Mouse (Mus musculus): Measurements from ENCODE around the gene Oxsr1. TPM values are rescaled to one million over a fixed set of nuclear protein-coding genes. Genes with fewer than 3 reads are reported as not detected.

The Oxsr1 gene
- polyA plus RNA-seq, 1 experiment from 2014 or later: 14.2 TPM

GRCm38 (mm10) chr9:119263067-119263466 lies 59.2 kb downstream of the Oxsr1 start:
- no peak for ATAC-seq (replicated peaks)
- Histone ChIP-seq H3K27ac (no peak overlapping the region), H3K4me3 (no peak overlapping the region), H3K4me2 (no peak overlapping the region), H3K27me3 (replicated peaks) (no peaks in the 10 kb centered on the region), H3K36me3 (replicated peaks) (peaks cover 15% of the 10 kb centered on the region; the same call in 1 of the 2 replicates), H3K9ac (no peak overlapping the region), H3K4me1 (no peaks in the 10 kb centered on the region), H3K9me3 (no peaks in the 10 kb centered on the region)
- WGBS: 95% methylated on average over 4 of the region's 4 CpGs

GRCm38 (mm10) chr9:119260825-119261224 lies 61.4 kb downstream of the Oxsr1 start:
- Histone ChIP-seq H3K4me3 (no peak overlapping the region), H3K27ac (no peak overlapping the region), H3K4me2 (no peak overlapping the region), H3K4me1 (no peaks in the 10 kb centered on the region), H3K9me3 (no peaks in the 10 kb centered on the region), H3K27me3 (replicated peaks) (no peaks in the 10 kb centered on the region), H3K9ac (no peak overlapping the region), H3K36me3 (replicated peaks) (peaks cover 12% of the 10 kb centered on the region; the same call in 1 of the 2 replicates)
- ATAC-seq (replicated peaks): no peak
- 91% methylated on average over 2 of the region's 2 CpGs for WGBS

GRCm38 (mm10) chr9:119258785-119259184 lies 63.4 kb downstream of the Oxsr1 start:
- Histone ChIP-seq H3K9ac (no peak overlapping the region), H3K27me3 (replicated peaks) (no peaks in the 10 kb centered on the region), H3K4me1 (no peaks in the 10 kb centered on the region), H3K27ac (no peak overlapping the region), H3K9me3 (no peaks in the 10 kb centered on the region), H3K4me3 (no peak overlapping the region), H3K36me3 (replicated peaks) (peaks cover 19% of the 10 kb centered on the region), H3K4me2 (no peak overlapping the region)
- no peak for ATAC-seq (replicated peaks)
- WGBS: 97% methylated on average over 2 of the region's 2 CpGs

GRCm38 (mm10) chr9:119258128-119258527 lies 64.1 kb downstream of the Oxsr1 start:
- ATAC-seq (replicated peaks): no peak
- Histone ChIP-seq H3K36me3 (replicated peaks) (peaks cover 23% of the 10 kb centered on the region), H3K27me3 (replicated peaks) (no peaks in the 10 kb centered on the region)

GRCm38 (mm10) chr9:119256161-119256560 lies 66.1 kb downstream of the Oxsr1 start:
- Histone ChIP-seq H3K4me3 (no peak overlapping the region), H3K27me3 (replicated peaks) (no peaks in the 10 kb centered on the region), H3K4me1 (no peaks in the 10 kb centered on the region), H3K9me3 (no peaks in the 10 kb centered on the region), H3K4me2 (no peak overlapping the region), H3K36me3 (replicated peaks) (peaks cover 27% of the 10 kb centered on the region), H3K9ac (no peak overlapping the region), H3K27ac (no peak overlapping the region)
- 98% methylated on average over 12 of the region's 12 CpGs for whole genome bisulfite sequencing
- no peak for ATAC-seq (replicated peaks)

More at GRCm38 (mm10) chr9:119258128-119258527, 64.1 kb downstream of the Oxsr1 start:
- no peaks in the 10 kb centered on the region for H3K9me3 ChIP-seq
- no peak overlapping the region for H3K27ac ChIP-seq
- H3K4me1 ChIP-seq: no peaks in the 10 kb centered on the region
- no peak overlapping the region for H3K9ac ChIP-seq
- 89% methylated on average over 5 of the region's 5 CpGs for WGBS
- H3K4me3 ChIP-seq: no peak overlapping the region
- H3K4me2 ChIP-seq: no peak overlapping the region

- Histone ChIP-seq H3K9ac (no peak overlapping the region), H3K4me3 (no peak overlapping the region), H3K4me1 (no peaks in the 10 kb centered on the region), H3K36me3 (replicated peaks) (peaks cover 32% of the 10 kb centered on the region), H3K27me3 (replicated peaks) (no peaks in the 10 kb centered on the region), H3K27ac (no peak overlapping the region), H3K4me2 (no peak overlapping the region), H3K9me3 (no peaks in the 10 kb centered on the region)
- 98% methylated on average over 1 of the region's 1 CpGs for WGBS
- ATAC-seq (replicated peaks): no peak
Observed at GRCm38 (mm10) chr9:119255096-119255495, 67.1 kb downstream of the Oxsr1 start.

GRCm38 (mm10) chr9:119254187-119254586 lies 68.0 kb downstream of the Oxsr1 start:
- no peak for ATAC-seq (replicated peaks)
- H3K36me3 ChIP-seq (replicated peaks): peaks cover 39% of the 10 kb centered on the region
- H3K27ac ChIP-seq: no peak overlapping the region
- 90% methylated on average over 2 of the region's 2 CpGs for WGBS
- no peaks in the 10 kb centered on the region for H3K4me1 ChIP-seq
- no peak overlapping the region for H3K9ac ChIP-seq
- no peak overlapping the region for H3K4me3 ChIP-seq
- no peaks in the 10 kb centered on the region for H3K27me3 ChIP-seq (replicated peaks)
- H3K4me2 ChIP-seq: no peak overlapping the region
- H3K9me3 ChIP-seq: no peaks in the 10 kb centered on the region

- Histone ChIP-seq H3K27me3 (replicated peaks) (no peaks in the 10 kb centered on the region), H3K4me1 (no peaks in the 10 kb centered on the region), H3K9ac (no peak overlapping the region), H3K27ac (no peak overlapping the region), H3K4me3 (no peak overlapping the region), H3K9me3 (no peaks in the 10 kb centered on the region), H3K36me3 (replicated peaks) (peaks cover 34% of the 10 kb centered on the region; the same call in 1 of the 2 replicates), H3K4me2 (no peak overlapping the region)
- ATAC-seq (replicated peaks): no peak
- 91% methylated on average over 5 of the region's 5 CpGs for WGBS
Observed at GRCm38 (mm10) chr9:119247996-119248395, 74.2 kb downstream of the Oxsr1 start.

- no peak for ATAC-seq (replicated peaks)
- Histone ChIP-seq H3K27me3 (replicated peaks) (no peaks in the 10 kb centered on the region), H3K9me3 (no peaks in the 10 kb centered on the region), H3K9ac (no peak overlapping the region), H3K4me3 (no peak overlapping the region), H3K4me2 (no peak overlapping the region), H3K27ac (no peak overlapping the region), H3K4me1 (no peaks in the 10 kb centered on the region), H3K36me3 (replicated peaks) (peaks cover 34% of the 10 kb centered on the region; the same call in 1 of the 2 replicates)
- WGBS: 92% methylated on average over 5 of the region's 5 CpGs
Observed at GRCm38 (mm10) chr9:119246826-119247225, 75.4 kb downstream of the Oxsr1 start.

- WGBS: 95% methylated on average over 3 of the region's 3 CpGs
- H3K4me3 ChIP-seq: no peak overlapping the region
- peaks cover 24% of the 10 kb centered on the region; the same call in 1 of the 2 replicates for H3K36me3 ChIP-seq (replicated peaks)
- H3K4me1 ChIP-seq: no peaks in the 10 kb centered on the region
- no peak overlapping the region for H3K27ac ChIP-seq
- H3K9me3 ChIP-seq: no peaks in the 10 kb centered on the region
- H3K9ac ChIP-seq: no peak overlapping the region
- H3K4me2 ChIP-seq: no peak overlapping the region
- ATAC-seq (replicated peaks): no peak
- H3K27me3 ChIP-seq (replicated peaks): no peaks in the 10 kb centered on the region
Observed at GRCm38 (mm10) chr9:119243981-119244380, 78.2 kb downstream of the Oxsr1 start.

- Histone ChIP-seq H3K4me1 (no peaks in the 10 kb centered on the region), H3K27ac (no peak overlapping the region), H3K9ac (no peak overlapping the region), H3K4me2 (no peak overlapping the region), H3K36me3 (replicated peaks) (peaks cover 20% of the 10 kb centered on the region; the same call in 1 of the 2 replicates), H3K9me3 (no peaks in the 10 kb centered on the region), H3K27me3 (replicated peaks) (no peaks in the 10 kb centered on the region), H3K4me3 (no peak overlapping the region)
- no peak for ATAC-seq (replicated peaks)
- WGBS: 93% methylated on average over 11 of the region's 11 CpGs
Observed at GRCm38 (mm10) chr9:119241169-119241865, 80.9 kb downstream of the Oxsr1 start.

GRCm38 (mm10) chr9:119240286-119240997 lies 81.8 kb downstream of the Oxsr1 start:
- Histone ChIP-seq H3K9me3 (no peaks in the 10 kb centered on the region), H3K27me3 (replicated peaks) (no peaks in the 10 kb centered on the region), H3K4me1 (no peaks in the 10 kb centered on the region), H3K9ac (no peak overlapping the region), H3K4me3 (no peak overlapping the region), H3K36me3 (replicated peaks) (peaks cover 20% of the 10 kb centered on the region; the same call in 1 of the 2 replicates), H3K4me2 (no peak overlapping the region), H3K27ac (no peak overlapping the region)
- WGBS: 87% methylated on average over 10 of the region's 10 CpGs
- ATAC-seq (replicated peaks): no peak

Data from midbrain, embryonic 15.5 days (tissue).